Mouse (Mus musculus) heart, postnatal 0 days (tissue): ENCODE measurements around the gene Lrp5.

Source experiments
- CTCF ChIP-seq: IDR thresholded peaks from 2 replicates; pipeline ENCODE4 v1.5.1; 2016; ENCODE audit warnings: antibody characterized with exemption, control low read depth, low read depth
- EP300 ChIP-seq: IDR thresholded peaks from 2 replicates; pipeline ENCODE4 v1.6.1; 2016; ENCODE audit warnings: antibody characterized with exemption, low read depth

DNA sequence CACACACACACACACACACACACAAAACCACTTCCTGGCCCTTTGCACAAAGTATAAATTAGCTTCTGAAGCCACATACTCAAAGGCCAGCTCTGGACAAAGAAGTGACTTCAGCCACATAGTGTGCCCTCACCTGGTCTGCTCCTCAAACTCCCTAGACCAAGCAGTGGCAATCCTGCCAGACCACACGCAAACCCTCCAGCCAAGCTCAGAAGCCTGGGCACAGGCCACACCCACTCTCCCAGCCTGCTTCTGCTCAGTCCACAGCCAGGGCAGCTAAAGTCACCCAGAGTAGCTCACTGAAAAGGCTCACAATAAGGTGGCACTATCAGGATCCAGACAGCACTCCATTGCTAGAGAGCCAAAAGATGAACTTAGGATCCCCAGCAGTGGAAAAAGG is 30.2 kb downstream of the Lrp5 start:
- TF ChIP-seq CTCF (no peak), EP300 (no peak)
